Mouse (Mus musculus): ENCODE measurements around the gene Ap3d1.

Ap3d1 gene

DNA sequence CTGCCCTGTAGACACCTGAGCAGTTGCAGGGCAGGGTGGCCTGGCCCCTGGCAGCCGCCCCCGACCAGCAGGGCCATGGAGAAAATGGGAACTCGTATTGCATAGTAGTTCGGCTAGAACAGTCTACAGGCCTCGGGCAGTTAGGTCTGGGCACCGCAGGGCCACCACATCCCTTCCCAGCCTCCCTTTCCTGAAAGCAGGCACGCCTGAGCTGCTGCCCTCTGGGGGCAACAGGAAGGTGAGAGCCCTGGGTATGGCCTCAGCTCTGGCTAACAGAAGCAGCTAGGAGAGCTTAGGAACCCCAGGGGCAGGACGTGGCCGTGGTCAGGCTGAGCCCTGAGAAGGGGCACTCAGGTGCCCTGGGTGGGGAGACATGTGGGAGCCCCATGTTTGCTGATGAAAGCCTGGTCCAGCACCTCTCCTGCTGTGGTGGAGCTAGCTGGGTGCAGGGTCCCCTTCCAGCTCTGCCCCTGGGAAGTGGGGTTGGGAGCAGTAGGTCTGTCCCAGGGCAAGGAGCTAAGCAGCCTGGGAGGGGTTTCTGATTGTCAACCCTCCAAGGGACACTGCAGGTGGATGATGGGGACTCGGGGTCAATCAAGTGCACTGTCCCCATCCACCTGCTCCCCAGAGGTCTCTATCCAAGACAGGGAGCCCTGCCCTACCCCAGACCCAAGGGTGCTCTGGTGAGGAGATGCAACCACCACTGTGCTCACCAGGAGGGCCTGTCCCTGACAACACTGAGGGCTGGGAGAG lies 75.9 kb downstream of the Ap3d1 start:
- no peak for DNase-seq (ENCODE audit: low spot score)

DNA sequence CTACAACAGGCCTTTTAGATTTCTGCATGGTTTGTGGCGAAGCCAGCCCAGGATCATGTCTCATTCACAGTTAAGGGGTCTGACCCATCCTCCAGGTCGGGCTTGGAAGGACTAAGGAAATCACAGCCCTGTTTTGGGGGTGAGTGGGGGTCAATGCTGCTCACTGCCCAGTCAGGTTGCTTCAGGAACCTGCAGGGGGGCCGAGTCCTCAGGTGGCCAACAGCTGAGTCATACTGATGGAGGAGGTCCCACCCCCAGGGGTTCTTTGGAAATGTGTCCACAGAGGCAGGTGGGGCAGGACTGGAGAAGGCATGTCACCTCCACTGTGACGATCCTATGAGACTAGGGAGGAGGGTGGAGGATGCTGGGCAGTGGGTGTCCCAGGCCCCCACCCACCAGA lies 76.6 kb downstream of the Ap3d1 start:
- DNase-seq (ENCODE audit: low spot score) = peak; percentile 61

DNA sequence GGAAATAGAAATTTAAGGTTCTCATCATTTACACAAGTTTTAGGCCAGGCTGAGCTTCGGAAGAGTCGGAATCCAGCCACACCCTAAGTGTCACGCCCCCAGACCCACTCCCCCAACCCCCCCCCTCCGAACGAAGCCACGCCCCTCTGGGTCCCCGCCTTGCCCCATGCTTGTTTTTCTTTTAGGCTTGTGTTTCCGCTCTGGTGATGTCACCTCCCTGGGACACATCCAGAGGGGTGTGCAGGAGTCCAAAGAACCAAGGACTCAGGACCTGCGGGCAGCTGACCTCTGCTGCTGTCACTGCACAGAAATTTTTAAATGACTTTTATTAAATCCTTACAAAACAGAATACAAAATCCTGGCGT lies 77.1 kb downstream of the Ap3d1 start:
- peak; percentile 85 for DNase-seq (ENCODE audit: low spot score)

DNA sequence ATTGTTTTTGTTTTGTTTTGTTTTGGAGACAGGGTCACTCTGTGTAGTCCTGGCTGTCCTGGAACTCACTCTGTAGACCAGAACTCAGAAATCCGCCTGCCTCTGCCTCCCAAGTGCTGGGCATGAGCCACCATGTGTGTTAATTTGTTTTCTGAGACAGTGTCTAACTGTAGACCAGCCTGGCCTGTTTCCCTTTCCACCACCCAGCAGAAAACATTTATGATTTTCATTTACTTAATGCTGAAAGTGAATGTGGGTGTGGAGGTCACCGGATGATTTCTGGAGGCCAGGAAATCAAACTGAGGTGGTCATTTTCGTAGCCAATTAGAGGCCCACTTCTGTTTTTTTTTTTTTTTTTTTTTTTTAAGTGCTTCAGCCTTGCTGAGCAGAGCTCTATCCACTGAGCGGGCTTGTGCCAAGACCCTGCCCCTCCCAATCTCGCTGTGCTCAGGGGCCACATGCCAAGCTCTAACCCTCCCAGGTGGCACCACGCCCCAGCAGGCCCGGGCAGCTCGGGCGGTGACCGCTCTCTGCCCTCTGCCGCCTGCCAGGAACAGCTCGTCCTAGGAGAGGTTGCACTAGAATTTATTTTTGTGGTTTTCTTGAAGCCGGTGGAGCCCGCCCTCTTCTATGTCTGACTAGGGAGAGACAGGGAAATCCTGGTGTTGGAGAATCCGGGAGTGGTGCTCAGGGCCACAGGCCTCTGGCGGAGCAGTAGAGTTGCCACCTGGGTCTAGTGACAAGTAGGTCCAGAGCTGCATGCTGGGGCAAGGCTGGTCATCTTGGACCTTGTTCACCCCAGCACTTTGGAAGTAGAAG lies 77.7 kb downstream of the Ap3d1 start:
- peak; percentile 94 for DNase-seq (ENCODE audit: low spot score)

DNA sequence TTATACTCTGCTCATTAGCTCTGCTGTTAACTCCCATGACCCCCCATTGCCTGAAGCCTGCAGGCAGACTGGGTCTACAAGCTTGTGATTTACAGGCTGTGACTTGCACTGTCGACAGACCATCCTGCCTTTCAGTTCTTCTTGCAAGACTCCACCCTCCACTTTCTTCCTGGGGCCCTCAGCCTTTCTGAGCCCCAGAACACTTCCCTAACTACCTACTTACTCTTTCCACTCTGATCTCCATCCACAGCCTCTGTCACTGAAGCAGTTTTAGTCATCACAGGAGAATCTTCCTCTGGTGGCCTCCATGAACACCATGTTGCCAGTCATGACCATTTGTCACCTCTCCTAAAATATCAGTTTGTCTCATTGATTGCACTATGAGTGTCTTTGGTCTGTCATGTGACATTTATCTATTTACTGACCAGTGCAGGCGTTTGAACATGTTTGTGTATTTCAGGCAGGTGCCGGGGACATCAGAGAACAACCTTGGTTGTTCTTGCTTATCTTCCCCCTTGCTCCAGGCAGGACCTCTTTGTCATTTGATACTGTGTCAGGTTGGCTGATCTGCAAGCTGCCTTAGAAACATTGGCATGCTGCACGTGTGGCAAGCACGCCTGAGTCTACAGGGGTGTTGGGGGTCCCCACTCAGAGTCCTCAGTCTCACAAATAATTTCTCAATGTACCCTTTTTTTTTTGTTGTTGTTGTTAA lies 78.4 kb downstream of the Ap3d1 start:
- peak; percentile 48 for DNase-seq (ENCODE audit: low spot score)

DNA sequence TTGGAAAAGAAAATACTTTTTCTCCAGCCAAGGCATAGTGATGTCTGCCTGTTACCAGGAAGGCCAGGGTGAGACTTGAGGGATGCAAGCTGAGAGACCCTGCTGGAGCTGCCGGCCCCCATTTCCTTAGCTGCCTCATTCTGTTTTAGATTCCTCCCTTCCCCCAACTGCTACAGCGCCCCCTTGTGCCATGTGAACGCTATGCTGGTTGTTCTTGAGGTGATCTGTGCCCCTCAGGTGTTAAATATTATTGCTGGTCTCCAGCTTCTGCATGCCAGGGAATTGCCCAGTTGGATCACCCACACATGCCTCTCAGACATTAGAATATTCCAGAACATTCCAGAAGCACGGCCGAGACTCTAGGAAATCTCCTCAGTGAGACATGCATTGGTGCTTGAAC lies 80.9 kb downstream of the Ap3d1 start:
- no peak for DNase-seq (ENCODE audit: low spot score)

DNA sequence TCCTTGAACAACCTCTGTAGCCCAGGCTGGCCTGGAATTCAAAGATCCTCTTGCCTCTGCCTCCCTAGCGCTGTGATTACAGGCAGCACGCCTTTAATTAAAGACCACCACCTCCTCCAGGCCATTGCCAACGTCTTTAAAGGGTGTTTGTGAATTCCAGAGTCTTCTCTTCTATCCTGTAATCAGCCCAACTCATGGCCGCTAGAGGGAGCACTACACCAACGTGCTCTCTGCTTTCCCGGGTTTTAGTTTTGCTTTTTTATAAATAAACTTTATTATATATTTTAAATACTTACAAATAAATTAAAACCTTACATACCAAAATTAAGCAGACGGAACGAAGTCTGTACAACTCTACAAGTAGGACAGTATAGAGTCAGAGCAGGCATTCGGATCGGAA lies 82.9 kb downstream of the Ap3d1 start:
- DNase-seq (ENCODE audit: low spot score) = peak; percentile 83

DNA sequence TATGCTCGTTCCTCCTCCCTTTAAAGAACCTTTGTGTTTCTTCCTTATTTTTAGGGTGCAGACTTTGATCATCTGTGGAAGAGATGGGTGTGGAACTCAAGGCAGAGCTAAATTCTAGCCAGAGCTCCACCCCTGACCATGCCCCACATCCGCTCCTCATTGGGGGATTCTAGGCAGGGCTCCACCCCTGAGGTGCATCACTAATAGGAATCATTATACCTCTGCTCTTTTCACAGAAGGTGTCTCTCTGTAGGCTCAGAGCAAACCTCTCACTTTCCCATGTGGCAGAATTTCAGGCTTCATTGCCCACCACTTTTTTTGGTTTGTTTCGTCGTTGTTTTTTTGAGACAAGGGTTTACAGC lies 83.2 kb downstream of the Ap3d1 start:
- DNase-seq (ENCODE audit: low spot score) = no peak

DNA sequence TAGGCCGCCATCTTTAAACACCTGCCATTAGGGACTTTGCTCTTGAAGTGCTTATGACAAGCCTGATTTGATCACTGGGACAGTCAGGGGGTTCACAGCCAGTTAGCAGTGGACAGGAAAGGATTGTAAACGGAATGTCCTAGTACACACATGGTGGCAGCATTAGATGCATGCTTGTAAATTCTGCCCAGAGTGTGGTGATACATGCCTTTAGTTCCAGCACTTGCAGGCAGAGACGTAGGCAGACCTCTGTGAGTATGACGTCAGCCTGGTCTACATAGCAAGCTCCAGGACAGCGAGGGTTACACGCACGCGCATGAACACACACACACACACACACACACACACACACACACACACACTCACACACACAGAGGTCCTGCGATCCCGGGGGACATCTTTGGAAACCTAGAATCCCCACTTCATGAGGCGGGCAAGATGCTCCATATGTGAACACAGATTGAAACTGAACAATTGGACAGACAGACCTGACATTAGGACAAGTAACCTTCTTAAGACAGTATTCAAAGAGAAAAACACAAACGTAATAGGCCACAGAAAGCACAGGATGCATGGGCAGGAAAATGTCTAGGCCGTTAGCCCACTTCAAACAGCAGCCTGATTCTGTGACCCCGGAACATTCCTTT lies 83.7 kb downstream of the Ap3d1 start:
- no peak for DNase-seq (ENCODE audit: low spot score)

All from urinary bladder, postnatal 14 days (tissue).